Mouse (Mus musculus) forebrain, postnatal 0 days (tissue): ENCODE measurements around the gene Trim25. TPM values are rescaled to one million over a fixed set of nuclear protein-coding genes. Genes with fewer than 3 reads are reported as not detected.
"Not testable (repeated sequence)": the region's sequence is repeated elsewhere in the genome, so short reads cannot be mapped to it uniquely, and the experiment has no call there.

Source experiments
- ATAC-seq: fragments of 200-750 bp; cut with Nextera tagmentation; 2 replicates; pipeline ENCODE4 v1.8.0; 2017; ENCODE audit warnings: mild to moderate bottlenecking, moderate library complexity
- DNase-seq: peaks from one replicate; pipeline ENCODE4 v3.0.0-alpha.2; 2015
- H3K27ac ChIP-seq: fragments of 300-500 bp; sonication (generic); 2 replicates; pipeline ENCODE4 v1.5.1; 2014; ENCODE audit warnings: low read depth, mild to moderate bottlenecking, antibody characterized with exemption, low read length, moderate library complexity, mixed read lengths
- H3K27me3 ChIP-seq: fragments of 300-500 bp; sonication (generic); 2 replicates; pipeline ENCODE4 v1.6.1; 2014; ENCODE audit warnings: mild to moderate bottlenecking, low read length, mixed read lengths; ENCODE audit not compliant: insufficient read depth
- H3K36me3 ChIP-seq: fragments of 300-500 bp; sonication (generic); 2 replicates; pipeline ENCODE4 v1.6.1; 2014; ENCODE audit warnings: mild to moderate bottlenecking, moderate library complexity; ENCODE audit not compliant: insufficient read depth
- H3K4me1 ChIP-seq: fragments of 300-500 bp; sonication (generic); 2 replicates; pipeline ENCODE4 v1.6.1; 2014; ENCODE audit warnings: antibody characterized with exemption; ENCODE audit not compliant: insufficient read depth
- H3K4me2 ChIP-seq: fragments of 300-500 bp; sonication (generic); 2 replicates; pipeline ENCODE4 v1.6.1; 2014; ENCODE audit warnings: low read depth, mild to moderate bottlenecking, moderate library complexity
- H3K4me3 ChIP-seq: fragments of 300-500 bp; sonication (generic); 2 replicates; pipeline ENCODE4 v1.5.1; 2014; ENCODE audit warnings: low read depth, low read length, mixed read lengths
- H3K9ac ChIP-seq: fragments of 300-500 bp; sonication (generic); 2 replicates; pipeline ENCODE4 v1.6.1; 2014; ENCODE audit warnings: mild to moderate bottlenecking
- H3K9me3 ChIP-seq: fragments of 300-500 bp; sonication (generic); 2 replicates; pipeline ENCODE4 v1.6.1; 2016; ENCODE audit warnings: low read length
- CTCF ChIP-seq: sonication (generic); IDR thresholded peaks from 2 replicates; pipeline ENCODE4 v1.5.1; 2016; ENCODE audit warnings: antibody characterized with exemption, control low read depth, low read depth
- WGBS: fragments of 180-500 bp; shearing (Covaris S2); extraction: QIAGEN DNeasy Blood & Tissue Kit; methylation state at CpG from one replicate; pipeline ENCODE4 v1.1.7; 2014; 5-methylcytosine and 5-hydroxymethylcytosine counted together
- polyA plus RNA-seq: library from polyadenylated mRNA; unstranded; fragments of >200 nt; fragmentation: Nextera tagmentation; extraction: Ambion mirVana; gene quantifications from 2 replicates; pipeline ENCODE4 v1.2.1, GENCODE M21; 2015
- total RNA-seq: library from RNA; depleted of rRNA; stranded (reverse); fragments of >200 nt; gene quantifications from 2 replicates; pipeline ENCODE4 v1.2.3, GENCODE M21; 2014

Trim25 gene
- total and polyA plus RNA-seq, 2 experiments from 2014 or later = 4.6 to 4.9 TPM

- H3K9me3 ChIP-seq = no peaks in the 10 kb centered on the region
- H3K27ac ChIP-seq = no peak overlapping the region
- H3K36me3 ChIP-seq = no peaks in the 10 kb centered on the region
- H3K4me1 ChIP-seq = no peaks in the 10 kb centered on the region
- H3K27me3 ChIP-seq = no peaks in the 10 kb centered on the region
- DNase-seq (no peak), ATAC-seq (no peak)
- H3K9ac ChIP-seq = no peak overlapping the region
- no peak for TF ChIP-seq CTCF
- no peak overlapping the region for H3K4me3 ChIP-seq
- H3K4me2 ChIP-seq = no peak overlapping the region
- WGBS = 86% methylated on average over 1 of the region's 1 CpGs
Observed at GRCm38 (mm10) chr11:89031189-89031588, 32.0 kb downstream of the Trim25 start.

- Histone ChIP-seq H3K36me3 (peaks cover 19% of the 10 kb centered on the region; the same call in 1 of the 2 replicates), H3K9ac (no peak overlapping the region), H3K27ac (no peak overlapping the region), H3K27me3 (no peaks in the 10 kb centered on the region), H3K4me2 (no peak overlapping the region), H3K4me1 (no peaks in the 10 kb centered on the region), H3K4me3 (no peak overlapping the region), H3K9me3 (no peaks in the 10 kb centered on the region)
- DNase-seq (no peak), ATAC-seq (no peak)
- TF ChIP-seq CTCF = no peak
Observed at GRCm38 (mm10) chr11:89034592-89034991, 35.4 kb downstream of the Trim25 start.

- H3K9me3 ChIP-seq = no peaks in the 10 kb centered on the region
- no peak for TF ChIP-seq CTCF
- H3K36me3 ChIP-seq = peaks cover 29% of the 10 kb centered on the region
- no peak overlapping the region for H3K27ac ChIP-seq
- no peaks in the 10 kb centered on the region for H3K27me3 ChIP-seq
- H3K4me3 ChIP-seq = no peak overlapping the region
- no peaks in the 10 kb centered on the region for H3K4me1 ChIP-seq
- H3K9ac ChIP-seq = no peak overlapping the region
- 78% methylated on average over 3 of the region's 3 CpGs for WGBS
- ATAC-seq = no peak
- no peak for DNase-seq
- no peak overlapping the region for H3K4me2 ChIP-seq
Observed at GRCm38 (mm10) chr11:89035552-89035951, 36.4 kb downstream of the Trim25 start.

GRCm38 (mm10) chr11:89038496-89038895, 39.3 kb downstream of the Trim25 start:
- TF ChIP-seq CTCF = no peak
- H3K36me3 ChIP-seq = peaks cover 47% of the 10 kb centered on the region
- no peak overlapping the region for H3K4me2 ChIP-seq

GRCm38 (mm10) chr11:89039325-89039724, 40.1 kb downstream of the Trim25 start:
- no peak overlapping the region for H3K9ac ChIP-seq
- DNase-seq (peak; percentile 45), ATAC-seq (no peak)
- H3K4me1 ChIP-seq = no peaks in the 10 kb centered on the region
- H3K4me2 ChIP-seq = no peak overlapping the region
- H3K9me3 ChIP-seq = no peaks in the 10 kb centered on the region
- 26% methylated on average over 3 of the region's 3 CpGs for WGBS
- no peak overlapping the region for H3K27ac ChIP-seq
- H3K27me3 ChIP-seq = no peaks in the 10 kb centered on the region
- peak; percentile 75 for TF ChIP-seq CTCF
- H3K4me3 ChIP-seq = no peak overlapping the region
- H3K36me3 ChIP-seq = peaks cover 53% of the 10 kb centered on the region

More at GRCm38 (mm10) chr11:89038496-89038895, 39.3 kb downstream of the Trim25 start:
- Histone ChIP-seq H3K27ac (no peak overlapping the region), H3K4me3 (no peak overlapping the region), H3K9ac (no peak overlapping the region), H3K4me1 (no peaks in the 10 kb centered on the region), H3K9me3 (no peaks in the 10 kb centered on the region), H3K27me3 (no peaks in the 10 kb centered on the region)
- no peak for ATAC-seq
- no peak for DNase-seq
- WGBS = 77% methylated on average over 6 of the region's 6 CpGs

GRCm38 (mm10) chr11:89041073-89041472, 41.9 kb downstream of the Trim25 start:
- H3K9me3 ChIP-seq, DNase-seq, H3K27ac ChIP-seq, ATAC-seq, H3K4me2 ChIP-seq, H3K4me3 ChIP-seq, H3K9ac ChIP-seq, H3K4me1 ChIP-seq, H3K27me3 ChIP-seq: not testable (repeated sequence)
- WGBS = 91% methylated on average over 6 of the region's 7 CpGs
- H3K36me3 ChIP-seq = peaks cover 69% of the 10 kb centered on the region

GRCm38 (mm10) chr11:89043046-89043445, 43.9 kb downstream of the Trim25 start:
- H3K4me2 ChIP-seq = no peak overlapping the region
- 90% methylated on average over 7 of the region's 7 CpGs for WGBS
- no peaks in the 10 kb centered on the region for H3K27me3 ChIP-seq
- no peak overlapping the region for H3K27ac ChIP-seq
- no peak overlapping the region for H3K4me3 ChIP-seq
- H3K9ac ChIP-seq = no peak overlapping the region
- TF ChIP-seq CTCF = no peak
- no peaks in the 10 kb centered on the region for H3K9me3 ChIP-seq
- no peak for DNase-seq
- peaks cover 75% of the 10 kb centered on the region for H3K36me3 ChIP-seq
- ATAC-seq = no peak
- no peaks in the 10 kb centered on the region for H3K4me1 ChIP-seq

- H3K9me3 ChIP-seq, H3K27me3 ChIP-seq, H3K4me3 ChIP-seq, ATAC-seq, H3K4me1 ChIP-seq, DNase-seq, H3K4me2 ChIP-seq, H3K27ac ChIP-seq, H3K9ac ChIP-seq: not testable (repeated sequence)
- 99% methylated on average over 3 of the region's 3 CpGs for WGBS
- H3K36me3 ChIP-seq = peaks cover 73% of the 10 kb centered on the region
Observed at GRCm38 (mm10) chr11:89045501-89045900, 46.3 kb downstream of the Trim25 start.
